Mouse (Mus musculus): ENCODE measurements around the gene Prkx.

Prkx gene

GRCm38 (mm10) chrX:77796238-77796835 lies at the start of gene Prkx:
Gene Prkx, minus strand, starts transcription at chrX:77796278.
- peak; percentile 60 to 65 for DNase-seq

- DNase-seq = peak in 1 of 2 experiments; percentile 8
Observed at GRCm38 (mm10) chrX:77812031-77812430, 16.0 kb upstream of the Prkx start.

DNA sequence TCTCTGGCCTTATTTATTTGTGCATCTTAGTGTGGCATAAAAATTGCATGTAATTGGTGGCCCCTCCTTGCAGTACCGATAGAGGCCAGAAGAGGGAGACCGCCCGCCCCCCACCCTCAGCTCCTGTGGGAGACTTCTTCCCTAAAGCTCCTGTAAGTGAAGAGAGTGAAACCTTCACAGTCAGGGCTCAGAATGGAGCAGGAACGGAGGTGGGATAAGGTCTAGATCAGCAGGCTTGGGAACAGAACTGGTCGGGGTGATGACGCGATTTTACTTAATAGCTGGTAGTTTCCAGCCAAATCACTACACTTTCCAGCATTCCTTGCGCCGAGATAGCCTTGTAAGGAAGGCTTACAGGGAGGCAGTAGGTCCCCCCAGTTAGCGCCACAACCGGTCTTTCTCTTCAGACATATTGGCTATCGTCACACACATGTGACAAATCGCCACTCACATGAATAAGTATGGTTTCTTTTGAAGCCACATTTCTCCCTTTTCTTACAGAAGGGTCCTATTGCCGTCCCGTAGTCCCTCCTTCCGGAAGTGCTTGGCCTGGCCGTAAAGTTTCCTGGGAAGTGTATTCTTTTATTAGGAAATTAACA lies 14.6 kb upstream of the Prkx start:
- DNase-seq = peak; percentile 58 to 74

DNA sequence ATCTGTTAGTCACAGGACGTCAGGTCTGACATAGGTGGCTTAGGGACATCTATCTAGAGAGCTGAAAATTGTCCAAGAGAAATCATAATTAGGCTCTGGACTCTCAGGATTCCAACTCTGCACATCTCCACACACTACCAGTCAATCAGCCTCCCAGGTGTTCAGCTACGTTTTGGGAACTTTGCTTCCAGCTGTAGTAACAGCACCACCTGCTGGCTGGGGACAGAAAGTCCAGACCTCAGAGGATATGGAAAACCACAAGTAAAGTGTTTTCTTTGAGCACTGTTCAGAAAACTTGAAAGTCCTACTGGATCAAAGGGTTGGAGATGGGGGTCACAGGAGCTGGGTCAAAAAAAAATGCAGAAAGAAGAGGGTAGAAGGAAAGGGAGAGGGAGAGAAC lies 12.5 kb upstream of the Prkx start:
- peak; percentile 36 to 73 for DNase-seq

- no peak for DNase-seq
Observed at GRCm38 (mm10) chrX:77802293-77802692, 6.2 kb upstream of the Prkx start.

DNA sequence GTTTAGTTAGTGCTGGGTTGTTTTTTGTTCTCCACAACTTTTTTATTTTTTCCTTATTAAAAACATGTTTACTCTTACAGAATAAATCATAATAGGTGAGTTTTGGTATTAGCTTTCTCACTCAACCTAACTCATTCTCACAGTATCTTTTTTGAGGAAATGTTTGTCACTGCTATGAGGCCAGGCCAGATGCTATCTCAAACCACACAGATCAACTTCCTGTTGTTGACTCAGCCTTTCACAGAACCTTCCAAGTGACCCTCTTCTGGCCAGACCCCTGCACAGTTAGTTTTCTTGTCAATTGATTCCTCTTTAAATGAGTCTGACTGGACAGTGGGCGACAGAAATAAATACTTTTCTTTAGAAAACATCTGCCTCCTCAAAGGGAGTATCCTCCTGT lies 5.5 kb upstream of the Prkx start:
- DNase-seq = no peak

GRCm38 (mm10) chrX:77799554-77799953 lies 3.5 kb upstream of the Prkx start:
- DNase-seq = no peak

DNA sequence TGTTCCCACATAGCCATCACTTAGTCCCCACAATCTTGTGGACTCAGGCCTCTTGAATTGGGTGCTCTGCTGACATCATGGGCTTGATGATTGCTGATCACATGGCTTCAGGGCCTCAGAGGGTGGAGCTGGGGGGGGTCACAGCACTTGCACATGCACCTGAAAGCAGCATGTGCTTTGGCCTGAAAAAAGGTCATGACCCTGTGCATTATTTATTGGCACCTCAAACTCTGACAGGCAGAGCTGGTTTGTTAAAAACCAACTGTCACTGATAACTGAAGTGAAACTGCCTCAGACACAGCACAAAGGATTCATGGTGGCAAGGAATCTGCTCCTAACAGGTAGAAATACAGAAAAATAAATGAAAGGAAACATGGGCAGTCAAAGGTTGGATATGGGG lies 1.7 kb upstream of the Prkx start:
- DNase-seq = no peak

DNA sequence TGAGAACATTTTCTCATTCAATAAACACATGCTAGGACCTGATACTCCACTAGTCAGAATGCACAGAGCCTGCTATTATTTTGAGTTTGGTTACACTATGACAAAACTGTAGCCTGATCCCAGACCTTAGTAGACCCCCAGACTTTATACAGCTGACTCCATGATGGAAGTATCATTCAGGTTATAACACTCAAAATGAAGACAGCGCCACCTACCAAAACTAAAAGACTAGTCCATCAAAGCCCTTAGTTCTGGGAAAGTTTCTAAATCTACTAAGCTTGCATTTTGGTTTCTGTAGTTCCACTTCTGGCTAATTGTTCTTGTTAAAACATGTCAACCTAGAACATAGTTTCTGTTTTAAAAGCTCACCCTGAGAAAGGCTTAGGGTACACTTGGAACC lies 838 bp upstream of the Prkx start:
- DNase-seq = no peak

GRCm38 (mm10) chrX:77795858-77796174 lies 262 bp downstream of the Prkx start:
- peak; percentile 92 to 93 for DNase-seq

DNA sequence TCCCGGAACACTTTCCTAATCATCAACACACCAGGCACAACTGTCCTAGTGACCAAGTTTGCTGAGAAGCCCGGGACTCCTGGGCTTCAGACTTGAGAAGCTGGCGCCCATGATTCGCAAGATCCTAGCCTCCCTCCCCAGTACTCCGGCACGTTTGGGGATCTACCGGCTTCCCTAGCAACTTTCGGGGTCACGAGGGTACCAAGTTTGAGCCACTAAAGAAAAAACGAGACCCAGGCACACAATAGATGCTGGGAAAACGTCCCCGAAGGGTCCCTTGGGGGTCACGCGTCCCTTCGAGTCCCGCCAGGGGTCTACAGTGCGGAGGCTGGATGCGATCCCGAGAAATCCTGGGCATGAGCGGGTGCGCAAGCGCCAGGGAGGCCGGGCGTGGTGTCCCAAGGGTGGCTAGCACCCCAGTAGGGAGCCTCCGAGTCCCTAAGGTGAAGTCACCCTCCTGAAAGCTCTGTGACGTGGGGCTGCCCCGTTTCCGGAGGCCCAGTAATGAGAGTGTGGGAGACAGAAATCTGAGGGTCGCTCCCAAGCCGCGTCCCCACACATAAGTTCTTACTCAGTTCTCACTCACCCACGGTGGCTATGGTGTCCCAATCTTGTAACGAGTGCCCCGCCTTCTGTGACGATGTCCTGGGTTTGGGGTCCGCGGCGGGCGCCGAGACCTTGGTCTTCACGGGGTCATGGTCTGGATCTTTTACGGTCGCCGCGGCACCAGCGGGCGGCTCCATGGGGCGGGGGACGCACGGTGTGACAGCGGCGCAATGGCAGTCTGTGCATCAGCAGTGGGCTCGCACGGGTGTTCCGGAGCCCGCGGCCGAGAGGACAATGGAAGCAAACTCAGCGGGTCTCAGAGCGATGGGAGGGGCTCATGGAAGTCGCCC lies 868 bp downstream of the Prkx start:
- DNase-seq = peak in 1 of 2 experiments; percentile 41

- DNase-seq = no peak
Observed at GRCm38 (mm10) chrX:77788675-77789074, 7.4 kb downstream of the Prkx start.

GRCm38 (mm10) chrX:77786354-77786753 lies 9.7 kb downstream of the Prkx start:
- no peak for DNase-seq

DNA sequence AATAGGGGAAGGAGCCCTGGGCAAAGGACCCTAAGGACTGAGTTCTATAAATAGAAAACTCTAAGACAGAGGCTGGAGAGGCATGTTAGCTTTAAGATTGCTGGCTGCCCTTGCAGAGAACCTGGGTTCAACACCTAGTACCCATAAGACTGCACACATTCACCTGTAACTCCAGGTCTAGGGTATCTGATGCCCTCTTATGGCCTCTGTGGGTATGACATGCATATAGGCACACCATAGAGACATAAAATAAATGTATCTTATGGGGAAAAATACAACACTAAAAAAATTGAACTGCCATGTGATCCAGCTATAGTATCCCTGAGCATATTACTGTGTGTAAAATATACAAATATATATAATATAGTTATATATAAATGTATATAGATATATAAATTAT lies 18.3 kb downstream of the Prkx start:
- DNase-seq = peak in 1 of 2 experiments; percentile 20

DNA sequence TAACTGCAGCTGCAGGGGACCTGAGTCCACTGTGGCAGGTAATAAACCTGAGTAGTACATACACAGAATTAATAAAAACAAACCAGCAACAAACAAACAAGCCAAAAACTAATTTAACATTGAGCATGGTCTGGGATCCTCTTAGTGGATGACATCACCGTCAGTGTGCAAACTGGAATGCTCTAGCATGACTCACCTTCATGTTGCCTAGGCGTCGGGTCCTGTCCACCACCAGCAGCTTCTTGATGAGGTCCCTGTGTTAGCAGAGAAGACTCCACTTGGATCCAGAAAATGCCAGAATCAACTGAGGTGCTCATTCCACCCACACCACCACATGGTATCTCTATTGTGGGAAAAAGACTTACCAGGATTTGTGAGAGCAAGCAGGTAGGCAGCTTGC lies 30.9 kb downstream of the Prkx start:
- DNase-seq = no peak

DNA sequence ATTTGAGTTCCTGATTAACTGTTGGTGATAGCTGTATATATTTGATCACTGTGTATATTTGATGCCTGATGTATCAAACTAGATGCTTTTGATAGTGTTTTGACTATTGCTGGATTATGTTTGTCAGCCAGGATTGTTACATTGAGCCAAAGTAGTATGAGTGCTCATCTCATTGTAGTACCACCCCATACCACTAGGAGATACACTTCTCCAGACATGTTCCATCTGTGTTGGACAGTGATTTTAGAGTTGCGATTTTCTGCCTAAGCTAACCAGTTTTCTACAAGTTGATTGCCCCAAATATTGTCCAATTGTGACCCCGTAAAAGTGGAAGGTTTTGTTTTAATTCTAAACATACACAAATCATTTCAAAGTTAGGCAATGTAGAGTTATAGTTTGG lies 51.8 kb downstream of the Prkx start:
- peak in 1 of 2 experiments; percentile 21 for DNase-seq

- peak; percentile 44 to 63 for DNase-seq
Observed at GRCm38 (mm10) chrX:77741383-77741782, 54.7 kb downstream of the Prkx start.

- no peak for DNase-seq
Observed at GRCm38 (mm10) chrX:77733930-77734536, 62.0 kb downstream of the Prkx start.

DNA sequence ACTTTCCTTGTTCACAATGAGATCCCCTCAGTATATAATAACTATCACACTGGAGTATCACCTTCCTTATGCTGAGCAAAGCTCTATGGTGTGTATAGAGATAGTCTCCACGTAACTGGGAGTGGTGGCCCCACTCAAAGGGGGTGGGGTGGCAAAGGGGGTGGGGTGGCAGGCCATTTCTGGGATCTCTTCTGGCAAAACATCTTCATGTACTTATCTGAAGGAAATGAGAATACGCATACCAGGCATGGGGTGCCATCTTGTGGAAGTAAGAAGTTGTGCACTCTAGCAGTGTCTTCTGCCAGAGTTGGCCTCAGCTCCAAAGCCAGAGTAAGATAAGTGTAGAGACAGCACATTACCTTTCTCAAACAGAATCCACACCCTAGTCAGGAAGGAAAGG lies 75.8 kb downstream of the Prkx start:
- DNase-seq = peak; percentile 13 to 41

All from kidney, postnatal 36 days (tissue).